Comparison of ENCODE assay signal across 23 mouse cellular contexts in genomic region chr16:9360741-9361255, GRCm38 (mm10).
DNase-seq lines count a peak whose midpoint lies in the region; ATAC-seq lines count a peak whose summit lies in the region.
"Had no signal": no experiment of that assay in that cellular context is flagged by ENCODE, and none has a peak within 500 bp of the region (broad histone marks: within the 10 kb centered on the region; RNA-seq: fewer than 3 reads in every experiment).

No protein-coding gene starts in this region.

- no peak overlapping the region for H3K9ac ChIP-seq in midbrain, embryonic 14.5 days (replicated peaks; ENCODE audit: low read length)
- H3K9ac ChIP-seq: embryonic facial prominence, embryonic 12.5 days; hindbrain, embryonic 12.5 days; midbrain, embryonic 13.5 days had no signal

- 86% methylated on average over 3 of the region's 3 CpGs for WGBS in midbrain, embryonic 14.5 days

- H3K27me3 ChIP-seq in midbrain, embryonic 14.5 days (ENCODE audit: control insufficient read depth, insufficient read depth, low read length) = no peaks in the 10 kb centered on the region
- H3K27me3 ChIP-seq: embryonic facial prominence, embryonic 12.5 days; hindbrain, embryonic 12.5 days; midbrain, embryonic 13.5 days had no signal

- H3K9me3 ChIP-seq in midbrain, embryonic 14.5 days (ENCODE audit: control insufficient read depth, low read length) = no peaks in the 10 kb centered on the region
- H3K9me3 ChIP-seq: embryonic facial prominence, embryonic 12.5 days; hindbrain, embryonic 12.5 days; midbrain, embryonic 13.5 days had no signal

- H3K36me3 ChIP-seq in midbrain, embryonic 14.5 days (ENCODE audit: control insufficient read depth, insufficient read depth, low read length) = no peaks in the 10 kb centered on the region
- H3K36me3 ChIP-seq: embryonic facial prominence, embryonic 12.5 days; hindbrain, embryonic 12.5 days; midbrain, embryonic 13.5 days had no signal

- DNase-seq in frontal cortex, postnatal 25 days (ENCODE audit: low spot score in 2 of 2) = no peak
- DNase-seq in right cerebral cortex, adult 2 months (ENCODE audit: low spot score in 2 of 2) = peak; percentile 29 to 30
- no peak for DNase-seq in right cerebral cortex, postnatal 4 days
- DNase-seq in layer of hippocampus, postnatal 10 days (ENCODE audit: low spot score in 2 of 2) = peak; percentile 18 to 39
- DNase-seq in telencephalon, adult 2 months (ENCODE audit: low read depth, low spot score) = peak; percentile 59
- no peak for DNase-seq in midbrain, embryonic 14.5 days
- DNase-seq in adrenal gland, postnatal 14 days = no peak
- DNase-seq: B cell, adult 2 months; heart, postnatal 14 days; kidney, adult 18-20 months; kidney, postnatal 10 days; liver; spleen, adult 18-20 months; thymus, postnatal 36 days had no signal

- no peak overlapping the region for H3K27ac ChIP-seq in midbrain, embryonic 14.5 days (replicated peaks; ENCODE audit: low read depth, low read length)
- H3K27ac ChIP-seq: embryonic facial prominence, embryonic 12.5 days; hindbrain, embryonic 12.5 days; midbrain, embryonic 13.5 days had no signal

- ATAC-seq in frontal cortex, adult (ENCODE audit: low TSS enrichment) = peak; percentile 94
- ATAC-seq in midbrain, embryonic 14.5 days (ENCODE audit: low FRiP score, low TSS enrichment) = no peak
- ATAC-seq: forebrain, embryonic 14.5 days; lung, postnatal 0 days; midbrain, embryonic 13.5 days had no signal

- H3K4me1 ChIP-seq in midbrain, embryonic 14.5 days (ENCODE audit: control insufficient read depth, insufficient read depth, low read length) = no peaks in the 10 kb centered on the region
- H3K4me1 ChIP-seq: embryonic facial prominence, embryonic 12.5 days; hindbrain, embryonic 12.5 days; midbrain, embryonic 13.5 days had no signal

- H3K4me3 ChIP-seq in midbrain, embryonic 14.5 days (replicated peaks; ENCODE audit: low read depth, low read length) = no peak overlapping the region
- H3K4me3 ChIP-seq: embryonic facial prominence, embryonic 12.5 days; erythroblast, embryonic 14.5 days; hindbrain, embryonic 12.5 days; midbrain, embryonic 13.5 days; myocyte had no signal

- no peak overlapping the region for H3K4me2 ChIP-seq in midbrain, embryonic 14.5 days (ENCODE audit: low read length)
- H3K4me2 ChIP-seq: embryonic facial prominence, embryonic 12.5 days; heart, embryonic 11.5 days; hindbrain, embryonic 12.5 days; midbrain, embryonic 13.5 days had no signal

Comparison
In these comparisons a context has a peak if more than half of its experiments do, and no peak if none do; other contexts are left out.
1. DNase-seq: peak in right cerebral cortex, adult 2 months (2 of 2), layer of hippocampus, postnatal 10 days (2 of 2) and telencephalon, adult 2 months (single experiment); none in frontal cortex, postnatal 25 days (0 of 2), right cerebral cortex, postnatal 4 days (single experiment), midbrain, embryonic 14.5 days (single experiment) and adrenal gland, postnatal 14 days (single experiment).